ENCODE assay signal across 23 mouse cellular contexts in genomic region chr11:87432933-87433669, GRCm38 (mm10). TPM values are rescaled to one million over a fixed set of nuclear protein-coding genes. Genes with fewer than 3 reads are reported as not detected.
DNase-seq lines count a peak whose midpoint lies in the region; ATAC-seq and TF ChIP-seq lines count a peak whose summit lies in the region.
"Had no signal": no experiment of that assay in that cellular context is flagged by ENCODE, and none has a peak within 500 bp of the region (broad histone marks: within the 10 kb centered on the region; RNA-seq: fewer than 3 reads in every experiment).

No protein-coding gene starts in this region.

- no peaks in the 10 kb centered on the region for H3K27me3 ChIP-seq in heart, adult 2 months (ENCODE audit: control insufficient read depth, insufficient read depth, low read length)
- no peaks in the 10 kb centered on the region for H3K27me3 ChIP-seq in midbrain, embryonic 11.5 days (ENCODE audit: control insufficient read depth, insufficient read depth, low read length)
- no peaks in the 10 kb centered on the region for H3K27me3 ChIP-seq in midbrain, embryonic 10.5 days (ENCODE audit: low read depth, poor library complexity, severe bottlenecking)
- no peaks in the 10 kb centered on the region for H3K27me3 ChIP-seq in liver, embryonic 14.5 days (ENCODE audit: control insufficient read depth, insufficient read depth, low read length)
- no peaks in the 10 kb centered on the region for H3K27me3 ChIP-seq in forebrain, embryonic 15.5 days
- H3K27me3 ChIP-seq: heart, embryonic 15.5 days; limb, embryonic 12.5 days had no signal

- H3K4me3 ChIP-seq in heart, adult 2 months = no peak overlapping the region
- no peak overlapping the region for H3K4me3 ChIP-seq in midbrain, embryonic 11.5 days (ENCODE audit: low read depth, low read length)
- no peak overlapping the region for H3K4me3 ChIP-seq in midbrain, embryonic 10.5 days
- no peak overlapping the region for H3K4me3 ChIP-seq in liver, embryonic 14.5 days (ENCODE audit: insufficient read depth in 1 of 2, low read depth in 2 of 2, low read length in 2 of 2)
- H3K4me3 ChIP-seq in forebrain, embryonic 15.5 days = no peak overlapping the region
- H3K4me3 ChIP-seq: heart, embryonic 15.5 days; limb, embryonic 12.5 days had no signal

- H3K36me3 ChIP-seq in heart, adult 2 months (ENCODE audit: control insufficient read depth, insufficient read depth, low read length) = no peaks in the 10 kb centered on the region
- H3K36me3 ChIP-seq in midbrain, embryonic 11.5 days (ENCODE audit: control insufficient read depth, insufficient read depth, low read length) = no peaks in the 10 kb centered on the region
- no peaks in the 10 kb centered on the region for H3K36me3 ChIP-seq in midbrain, embryonic 10.5 days
- no peaks in the 10 kb centered on the region for H3K36me3 ChIP-seq in liver, embryonic 14.5 days (replicated peaks; ENCODE audit: control insufficient read depth, insufficient read depth, low read depth)
- no peaks in the 10 kb centered on the region for H3K36me3 ChIP-seq in forebrain, embryonic 15.5 days
- H3K36me3 ChIP-seq: heart, embryonic 15.5 days; limb, embryonic 12.5 days had no signal

- peak; percentile 88 for DNase-seq in heart, adult 11 months
- DNase-seq in heart, adult 2 months = no peak
- peak; percentile 45 for DNase-seq in midbrain, embryonic 11.5 days (ENCODE audit: low spot score, missing footprints)
- DNase-seq in midbrain, embryonic 10.5 days (ENCODE audit: low spot score) = no peak
- DNase-seq in liver, embryonic 14.5 days (ENCODE audit: low read depth in 3 of 3, low spot score in 3 of 3) = no peak
- no peak for DNase-seq in layer of hippocampus, postnatal 14 days (ENCODE audit: low spot score in 2 of 2)
- DNase-seq: adrenal gland, adult 2 months; cerebellum, postnatal 10 days; embryo, embryonic 11 days; heart, postnatal 4 days; kidney, adult 18-20 months; kidney, postnatal 4 days; layer of hippocampus, adult 9-11 months; right cerebral cortex, postnatal 25 days; thymus, adult 18-20 months had no signal

- no peaks in the 10 kb centered on the region for H3K79me2 ChIP-seq in heart, adult 2 months (replicated peaks; ENCODE audit: control insufficient read depth, insufficient read depth, low read length)

- no peak for TF ChIP-seq EP300 in heart, adult 2 months (IDR thresholded peaks at IDR 0.05; ENCODE audit: insufficient read depth, low read depth, low read length)
- no peak for TF ChIP-seq EP300 in liver, embryonic 14.5 days (IDR thresholded peaks at IDR 0.05; ENCODE audit: low read depth)

- TF ChIP-seq CTCF in heart, adult 2 months (IDR thresholded peaks at IDR 0.05) = no peak
- TF ChIP-seq CTCF in liver, embryonic 14.5 days (IDR thresholded peaks at IDR 0.05; ENCODE audit: low read depth) = no peak

- no peak overlapping the region for H3K4me2 ChIP-seq in midbrain, embryonic 11.5 days
- H3K4me2 ChIP-seq in liver, embryonic 14.5 days (ENCODE audit: low read depth) = 0 out of 2 replicates have a peak overlapping the region, but pooled peaks have one; percentile 6
- H3K4me2 ChIP-seq in forebrain, embryonic 15.5 days (replicated peaks) = no peak overlapping the region
- H3K4me2 ChIP-seq: heart, embryonic 15.5 days; limb, embryonic 12.5 days had no signal

- intact Hi-C loops in heart, adult 2 months (cut with DNase I) = no loop called here

- no peak overlapping the region for H3K27ac ChIP-seq in heart, adult 2 months
- no peak overlapping the region for H3K27ac ChIP-seq in midbrain, embryonic 11.5 days (ENCODE audit: low read depth, low read length)
- H3K27ac ChIP-seq in midbrain, embryonic 10.5 days (replicated peaks) = no peak overlapping the region
- peak overlapping the region; percentile 40; the same call in 1 of the 2 replicates for H3K27ac ChIP-seq in liver, embryonic 14.5 days
- no peak overlapping the region for H3K27ac ChIP-seq in forebrain, embryonic 15.5 days (replicated peaks)
- H3K27ac ChIP-seq: heart, embryonic 15.5 days; hindbrain, postnatal 0 days; limb, embryonic 12.5 days had no signal

- 59% methylated on average over 6 of the region's 6 CpGs for WGBS in heart, adult 2 months
- 56% methylated on average over 6 of the region's 6 CpGs for WGBS in midbrain, embryonic 11.5 days
- WGBS in midbrain, embryonic 10.5 days = 56% methylated on average over 6 of the region's 6 CpGs
- WGBS in liver, embryonic 14.5 days (ENCODE audit: insufficient replicate concordance) = 41% methylated on average over 6 of the region's 6 CpGs
- WGBS in forebrain, embryonic 15.5 days = 57% methylated on average over 6 of the region's 6 CpGs

- no peak overlapping the region for H3K9ac ChIP-seq in heart, adult 2 months (ENCODE audit: low read depth, low read length)
- no peak overlapping the region for H3K9ac ChIP-seq in midbrain, embryonic 11.5 days (ENCODE audit: low read length)
- H3K9ac ChIP-seq in liver, embryonic 14.5 days (replicated peaks) = peak overlapping the region; percentile 32; the same call in 1 of the 2 replicates
- no peak overlapping the region for H3K9ac ChIP-seq in forebrain, embryonic 15.5 days (replicated peaks)
- H3K9ac ChIP-seq: heart, embryonic 15.5 days; limb, embryonic 12.5 days had no signal

- no peaks in the 10 kb centered on the region for H3K9me3 ChIP-seq in midbrain, embryonic 11.5 days (ENCODE audit: control insufficient read depth, low read length)
- H3K9me3 ChIP-seq in midbrain, embryonic 10.5 days (replicated peaks) = no peaks in the 10 kb centered on the region
- H3K9me3 ChIP-seq in liver, embryonic 14.5 days (ENCODE audit: control insufficient read depth, low read length) = no peaks in the 10 kb centered on the region
- no peaks in the 10 kb centered on the region for H3K9me3 ChIP-seq in forebrain, embryonic 15.5 days
- H3K9me3 ChIP-seq: heart, embryonic 15.5 days; limb, embryonic 12.5 days had no signal

- TF ChIP-seq POLR2A in heart, adult 2 months (IDR thresholded peaks at IDR 0.05; ENCODE audit: insufficient read depth, low read depth, low read length) = no peak

- no peaks in the 10 kb centered on the region for H3K4me1 ChIP-seq in heart, adult 2 months (ENCODE audit: control insufficient read depth, insufficient read depth, low read length)
- no peaks in the 10 kb centered on the region for H3K4me1 ChIP-seq in midbrain, embryonic 11.5 days (ENCODE audit: control insufficient read depth, insufficient read depth, low read length)
- peaks cover 8% of the 10 kb centered on the region for H3K4me1 ChIP-seq in midbrain, embryonic 10.5 days
- peaks cover 7 to 13% of the 10 kb centered on the region in 2 experiments for H3K4me1 ChIP-seq in liver, embryonic 14.5 days (replicated peaks; ENCODE audit: control insufficient read depth in 2 of 2, insufficient read depth in 2 of 2, low read length in 1 of 2)
- no peaks in the 10 kb centered on the region for H3K4me1 ChIP-seq in forebrain, embryonic 15.5 days
- H3K4me1 ChIP-seq: heart, embryonic 15.5 days had no signal

- no peak for ATAC-seq in midbrain, embryonic 11.5 days (ENCODE audit: low FRiP score)
- peak; percentile 76 for ATAC-seq in liver, embryonic 14.5 days (ENCODE audit: insufficient read depth)
- ATAC-seq in monocyte, adult 5-6 weeks (replicated peaks; ENCODE audit: insufficient number of reproducible peaks, low FRiP score, low TSS enrichment, poor library complexity, severe bottlenecking) = peak; percentile 98
- ATAC-seq in forebrain, embryonic 15.5 days (replicated peaks) = no peak
- ATAC-seq: CD4-positive, CD25-positive, alpha-beta regulatory T cell, adult 4 months; hindbrain, postnatal 0 days; midbrain, embryonic 16.5 days had no signal

RNA-seq across cellular contexts. Expression of gene Tex14, which starts 28.2 kb away (rescaled TPM):
- under 1 TPM in 1 of 2 experiments, not detected in 1; 0.23 TPM for total RNA-seq in heart, adult 2 months (2021)
- 0.08 and 0.35 TPM in 2 replicates for polyA plus RNA-seq in heart, adult 2 months (2012; rRNA removed)
- 0.21 and 0.30 TPM in 2 replicates for polyA plus RNA-seq in midbrain, embryonic 11.5 days (2014; fragmentation: Nextera tagmentation; extraction: Ambion mirVana)
- 0.37 TPM in 1 of 2 replicates, not detected in the other for polyA plus RNA-seq in midbrain, embryonic 10.5 days (2016; fragmentation: Nextera tagmentation; extraction: Ambion mirVana)
- 0.01 and 0.06 TPM in 2 replicates for polyA plus RNA-seq in liver, embryonic 14.5 days (2012; rRNA removed)
- not detected in 2 replicates for polyA plus RNA-seq in liver, embryonic 14.5 days (2014; fragmentation: Nextera tagmentation; extraction: Ambion mirVana)
- total RNA-seq in monocyte, adult 5-6 weeks (2017) = 3.7 to 4.4 TPM in 2 of 3 replicates, not detected in the other
- 0.31 TPM in 1 of 2 replicates, not detected in the other for polyA plus RNA-seq in forebrain, embryonic 15.5 days (2015; fragmentation: Nextera tagmentation; extraction: Ambion mirVana)
- under 1 TPM; 0.12 to 0.51 TPM for total RNA-seq in layer of hippocampus, postnatal 14 days (2021)
- total RNA-seq: heart, postnatal 4 days had no signal
- polyA plus RNA-seq: stomach, embryonic 14.5 days had no signal

RNA-seq across cellular contexts. Expression of gene Rad51c, which starts 28.3 kb away (rescaled TPM):
- 1 to 10 TPM in 1 of 2 experiments, under 1 TPM in 1; 0.89 to 1.7 TPM for total RNA-seq in heart, adult 2 months (2021)
- polyA plus RNA-seq in heart, adult 2 months (2012; rRNA removed) = 0.35 and 0.97 TPM in 2 replicates
- polyA plus RNA-seq in midbrain, embryonic 11.5 days (2014; fragmentation: Nextera tagmentation; extraction: Ambion mirVana) = 13.6 and 15.7 TPM in 2 replicates
- polyA plus RNA-seq in midbrain, embryonic 10.5 days (2016; fragmentation: Nextera tagmentation; extraction: Ambion mirVana) = 13.1 and 15.1 TPM in 2 replicates
- polyA plus RNA-seq in liver, embryonic 14.5 days (2012; rRNA removed) = 2.0 and 4.0 TPM in 2 replicates
- 4.3 and 4.4 TPM in 2 replicates for polyA plus RNA-seq in liver, embryonic 14.5 days (2014; fragmentation: Nextera tagmentation; extraction: Ambion mirVana)
- 2.6 to 6.8 TPM (median 6.5 TPM) in 3 replicates for total RNA-seq in monocyte, adult 5-6 weeks (2017)
- 6.6 and 7.2 TPM in 2 replicates for polyA plus RNA-seq in forebrain, embryonic 15.5 days (2015; fragmentation: Nextera tagmentation; extraction: Ambion mirVana)
- total RNA-seq in layer of hippocampus, postnatal 14 days (2021) = 1 to 10 TPM; 3.9 to 4.4 TPM

Comparison
In these comparisons a context has a peak if more than half of its experiments do, and no peak if none do; other contexts are left out.
1. DNase-seq: peak in heart, adult 11 months (single experiment) and midbrain, embryonic 11.5 days (single experiment); none in heart, adult 2 months (0 of 2), midbrain, embryonic 10.5 days (single experiment), liver, embryonic 14.5 days (0 of 3) and layer of hippocampus, postnatal 14 days (0 of 2).
2. ATAC-seq: peak in liver, embryonic 14.5 days (single experiment) and monocyte, adult 5-6 weeks (single experiment); none in midbrain, embryonic 11.5 days (single experiment) and forebrain, embryonic 15.5 days (single experiment).